Mouse (Mus musculus): ENCODE results near the gene Adam15. TPM values are rescaled to one million over a fixed set of nuclear protein-coding genes. Genes with fewer than 3 reads are reported as not detected.
A peak's percentile ranks its signal among the peaks of the same experiment; 100 is the strongest.

Gene Adam15
- polyA plus RNA-seq (2015; fragmentation: Nextera tagmentation; extraction: Ambion mirVana): 61.1 and 69.5 TPM in 2 replicates

GRCm38 (mm10) chr3:89349869-89350501 lies at the start of gene Adam15:
TSS of gene Adam15 (minus strand) at chr3:89349996.
- Histone ChIP-seq H3K4me1 (ENCODE audit: control insufficient read depth, insufficient read depth, low read length) (0 out of 2 replicates have a peak, but pooled peaks cover 8% of the 10 kb centered on the region), H3K27me3 (ENCODE audit: control insufficient read depth, insufficient read depth, low read length) (no peaks in the 10 kb centered on the region), H3K36me3 (ENCODE audit: control insufficient read depth, insufficient read depth, low read length) (no peaks in the 10 kb centered on the region), H3K27ac (ENCODE audit: low read length) (peak within 1 kb of the TSS; percentile 60), H3K4me2 (ENCODE audit: low read depth, low read length) (peak within 1 kb of the TSS; percentile 96), H3K4me3 (replicated peaks; ENCODE audit: low read length) (peak within 1 kb of the TSS; percentile 81), H3K9me3 (replicated peaks; ENCODE audit: control insufficient read depth, low read length) (no peaks in the 10 kb centered on the region), H3K9ac (ENCODE audit: low read length) (peak within 1 kb of the TSS; percentile 78)
- ATAC-seq (ENCODE audit: insufficient read depth, low FRiP score): peak; percentile 94
- WGBS: under 1% methylated on average over 59 of the region's 59 CpGs

- peak overlapping the region; percentile 86 for H3K9ac ChIP-seq (ENCODE audit: low read length)
- H3K27me3 ChIP-seq (ENCODE audit: control insufficient read depth, insufficient read depth, low read length): no peaks in the 10 kb centered on the region
- H3K9me3 ChIP-seq (replicated peaks; ENCODE audit: control insufficient read depth, low read length): no peaks in the 10 kb centered on the region
- peak overlapping the region; percentile 81 for H3K4me3 ChIP-seq (replicated peaks; ENCODE audit: low read length)
- 2% methylated on average over 4 of the region's 4 CpGs for WGBS
- no peak for ATAC-seq (ENCODE audit: insufficient read depth, low FRiP score)
- H3K27ac ChIP-seq (ENCODE audit: low read length): peak overlapping the region; percentile 98
- H3K4me2 ChIP-seq (ENCODE audit: low read depth, low read length): peak overlapping the region; percentile 100
- H3K36me3 ChIP-seq (ENCODE audit: control insufficient read depth, insufficient read depth, low read length): no peaks in the 10 kb centered on the region
- H3K4me1 ChIP-seq (ENCODE audit: control insufficient read depth, insufficient read depth, low read length): peaks cover 15% of the 10 kb centered on the region
These were observed 46.8 kb upstream of the Adam15 start for GRCm38 (mm10) chr3:89396654-89397005.

- WGBS: under 1% methylated on average over 44 of the region's 44 CpGs
These were observed 46.2 kb upstream of the Adam15 start for GRCm38 (mm10) chr3:89395806-89396653.

GRCm38 (mm10) chr3:89395419-89395805 lies 45.6 kb upstream of the Adam15 start:
- WGBS: 6% methylated on average over 10 of the region's 10 CpGs
- Histone ChIP-seq H3K9ac (ENCODE audit: low read length) (peak overlapping the region; percentile 86), H3K27ac (ENCODE audit: low read length) (peak overlapping the region; percentile 98), H3K27me3 (ENCODE audit: control insufficient read depth, insufficient read depth, low read length) (no peaks in the 10 kb centered on the region), H3K4me1 (ENCODE audit: control insufficient read depth, insufficient read depth, low read length) (peaks cover 19% of the 10 kb centered on the region), H3K36me3 (ENCODE audit: control insufficient read depth, insufficient read depth, low read length) (no peaks in the 10 kb centered on the region), H3K9me3 (replicated peaks; ENCODE audit: control insufficient read depth, low read length) (no peaks in the 10 kb centered on the region), H3K4me3 (replicated peaks; ENCODE audit: low read length) (peak overlapping the region; percentile 81), H3K4me2 (ENCODE audit: low read depth, low read length) (peak overlapping the region; percentile 100)
- ATAC-seq (ENCODE audit: insufficient read depth, low FRiP score): no peak

More at GRCm38 (mm10) chr3:89395806-89396653, 46.2 kb upstream of the Adam15 start:
- H3K9ac ChIP-seq (ENCODE audit: low read length): peak overlapping the region; percentile 86
- peak overlapping the region; percentile 81 for H3K4me3 ChIP-seq (replicated peaks; ENCODE audit: low read length)
- no peaks in the 10 kb centered on the region for H3K36me3 ChIP-seq (ENCODE audit: control insufficient read depth, insufficient read depth, low read length)
- H3K27me3 ChIP-seq (ENCODE audit: control insufficient read depth, insufficient read depth, low read length): no peaks in the 10 kb centered on the region
- peak overlapping the region; percentile 100 for H3K4me2 ChIP-seq (ENCODE audit: low read depth, low read length)
- ATAC-seq (ENCODE audit: insufficient read depth, low FRiP score): no peak
- peaks cover 18% of the 10 kb centered on the region for H3K4me1 ChIP-seq (ENCODE audit: control insufficient read depth, insufficient read depth, low read length)
- H3K9me3 ChIP-seq (replicated peaks; ENCODE audit: control insufficient read depth, low read length): no peaks in the 10 kb centered on the region
- peak overlapping the region; percentile 98 for H3K27ac ChIP-seq (ENCODE audit: low read length)

- Histone ChIP-seq H3K36me3 (ENCODE audit: control insufficient read depth, insufficient read depth, low read length) (no peaks in the 10 kb centered on the region), H3K9ac (ENCODE audit: low read length) (peak overlapping the region; percentile 86), H3K27ac (ENCODE audit: low read length) (peak overlapping the region; percentile 98), H3K4me2 (ENCODE audit: low read depth, low read length) (peak overlapping the region; percentile 100), H3K4me1 (ENCODE audit: control insufficient read depth, insufficient read depth, low read length) (peaks cover 25% of the 10 kb centered on the region), H3K27me3 (ENCODE audit: control insufficient read depth, insufficient read depth, low read length) (no peaks in the 10 kb centered on the region), H3K4me3 (replicated peaks; ENCODE audit: low read length) (peak overlapping the region; percentile 81), H3K9me3 (replicated peaks; ENCODE audit: control insufficient read depth, low read length) (no peaks in the 10 kb centered on the region)
- under 1% methylated on average over 12 of the region's 12 CpGs for WGBS
- peak; percentile 16 for ATAC-seq (ENCODE audit: insufficient read depth, low FRiP score)
These were observed 45.1 kb upstream of the Adam15 start for GRCm38 (mm10) chr3:89394894-89395256.

GRCm38 (mm10) chr3:89394006-89394893 lies 44.5 kb upstream of the Adam15 start, which contains the start of gene Zbtb7b:
TSS of gene Zbtb7b (minus strand) at chr3:89394776.
- H3K4me3 ChIP-seq (replicated peaks; ENCODE audit: low read length): peak within 1 kb of the TSS; percentile 81
- no peaks in the 10 kb centered on the region for H3K9me3 ChIP-seq (replicated peaks; ENCODE audit: control insufficient read depth, low read length)
- H3K27ac ChIP-seq (ENCODE audit: low read length): peak within 1 kb of the TSS; percentile 98
- no peaks in the 10 kb centered on the region for H3K27me3 ChIP-seq (ENCODE audit: control insufficient read depth, insufficient read depth, low read length)
- peaks cover 30% of the 10 kb centered on the region for H3K4me1 ChIP-seq (ENCODE audit: control insufficient read depth, insufficient read depth, low read length)
- peak; percentile 44 for ATAC-seq (ENCODE audit: insufficient read depth, low FRiP score)
- H3K9ac ChIP-seq (ENCODE audit: low read length): peak within 1 kb of the TSS; percentile 86
- no peaks in the 10 kb centered on the region for H3K36me3 ChIP-seq (ENCODE audit: control insufficient read depth, insufficient read depth, low read length)
- peak within 1 kb of the TSS; percentile 100 for H3K4me2 ChIP-seq (ENCODE audit: low read depth, low read length)
- WGBS: under 1% methylated on average over 39 of the region's 42 CpGs

- H3K9ac ChIP-seq (ENCODE audit: low read length): peak overlapping the region; percentile 90
- no peaks in the 10 kb centered on the region for H3K9me3 ChIP-seq (replicated peaks; ENCODE audit: control insufficient read depth, low read length)
- peak overlapping the region; percentile 81 for H3K4me3 ChIP-seq (replicated peaks; ENCODE audit: low read length)
- H3K27ac ChIP-seq (ENCODE audit: low read length): peak overlapping the region; percentile 98
- peak; percentile 93 for ATAC-seq (ENCODE audit: insufficient read depth, low FRiP score)
- H3K27me3 ChIP-seq (ENCODE audit: control insufficient read depth, insufficient read depth, low read length): no peaks in the 10 kb centered on the region
- H3K4me2 ChIP-seq (ENCODE audit: low read depth, low read length): peak overlapping the region; percentile 100
- H3K36me3 ChIP-seq (ENCODE audit: control insufficient read depth, insufficient read depth, low read length): no peaks in the 10 kb centered on the region
- H3K4me1 ChIP-seq (ENCODE audit: control insufficient read depth, insufficient read depth, low read length): peaks cover 34% of the 10 kb centered on the region
- WGBS: under 1% methylated on average over 15 of the region's 15 CpGs
These were observed 43.8 kb upstream of the Adam15 start for GRCm38 (mm10) chr3:89393605-89394004.

- Histone ChIP-seq H3K4me1 (ENCODE audit: control insufficient read depth, insufficient read depth, low read length) (peaks cover 40% of the 10 kb centered on the region), H3K9ac (ENCODE audit: low read length) (peak overlapping the region; percentile 90), H3K9me3 (replicated peaks; ENCODE audit: control insufficient read depth, low read length) (no peaks in the 10 kb centered on the region), H3K36me3 (ENCODE audit: control insufficient read depth, insufficient read depth, low read length) (no peaks in the 10 kb centered on the region), H3K4me2 (ENCODE audit: low read depth, low read length) (peak overlapping the region; percentile 100), H3K27ac (ENCODE audit: low read length) (peak overlapping the region; percentile 95), H3K4me3 (replicated peaks; ENCODE audit: low read length) (peak overlapping the region; percentile 81), H3K27me3 (ENCODE audit: control insufficient read depth, insufficient read depth, low read length) (no peaks in the 10 kb centered on the region)
- under 1% methylated on average over 23 of the region's 24 CpGs for WGBS
- ATAC-seq (ENCODE audit: insufficient read depth, low FRiP score): no peak
These were observed 43.1 kb upstream of the Adam15 start for GRCm38 (mm10) chr3:89392871-89393311.
